Mouse (Mus musculus): ENCODE measurements at regions not wholly inside any gene's neighbourhood (a gene's known extent, or its start where the extent isn't known, plus 50 kb on each side); places are given as distances from the start of the nearest gene placed in this dataset.

- no peaks in the 10 kb centered on the region for H3K27me3 ChIP-seq (ENCODE audit: control insufficient read depth, insufficient read depth, low read length, poor library complexity, severe bottlenecking)
- no peak for DNase-seq (ENCODE audit: low read depth, low spot score)
- no peaks in the 10 kb centered on the region for H3K36me3 ChIP-seq (ENCODE audit: control insufficient read depth, insufficient read depth, low read length, poor library complexity, severe bottlenecking)
These were observed 205.8 kb upstream of the Cd180 start for GRCm38 (mm10) chr13:102487416-102488097.

- DNase-seq (ENCODE audit: low read depth, low spot score): no peak
- no peaks in the 10 kb centered on the region for H3K27me3 ChIP-seq (ENCODE audit: control insufficient read depth, insufficient read depth, low read length, poor library complexity, severe bottlenecking)
- no peaks in the 10 kb centered on the region for H3K36me3 ChIP-seq (ENCODE audit: control insufficient read depth, insufficient read depth, low read length, poor library complexity, severe bottlenecking)
These were observed 202.0 kb upstream of the Cd180 start for GRCm38 (mm10) chr13:102491370-102491769.

GRCm38 (mm10) chr13:102504157-102504947 is 189.0 kb upstream of the Cd180 start:
- H3K36me3 ChIP-seq (ENCODE audit: control insufficient read depth, insufficient read depth, low read length, poor library complexity, severe bottlenecking): no peaks in the 10 kb centered on the region
- H3K27me3 ChIP-seq (ENCODE audit: control insufficient read depth, insufficient read depth, low read length, poor library complexity, severe bottlenecking): no peaks in the 10 kb centered on the region
- DNase-seq (ENCODE audit: low read depth, low spot score): no peak

- no peaks in the 10 kb centered on the region for H3K36me3 ChIP-seq (ENCODE audit: control insufficient read depth, insufficient read depth, low read length, poor library complexity, severe bottlenecking)
- no peaks in the 10 kb centered on the region for H3K27me3 ChIP-seq (ENCODE audit: control insufficient read depth, insufficient read depth, low read length, poor library complexity, severe bottlenecking)
- DNase-seq (ENCODE audit: low read depth, low spot score): no peak
These were observed 186.1 kb upstream of the Cd180 start for GRCm38 (mm10) chr13:102507226-102507625.

GRCm38 (mm10) chr13:102507916-102508315 is 185.4 kb upstream of the Cd180 start:
- DNase-seq (ENCODE audit: low read depth, low spot score): no peak
- H3K36me3 ChIP-seq (ENCODE audit: control insufficient read depth, insufficient read depth, low read length, poor library complexity, severe bottlenecking): no peaks in the 10 kb centered on the region
- H3K27me3 ChIP-seq (ENCODE audit: control insufficient read depth, insufficient read depth, low read length, poor library complexity, severe bottlenecking): no peaks in the 10 kb centered on the region

GRCm38 (mm10) chr13:102510733-102511279 is 182.6 kb upstream of the Cd180 start:
- no peak for DNase-seq (ENCODE audit: low read depth, low spot score)
- H3K27me3 ChIP-seq (ENCODE audit: control insufficient read depth, insufficient read depth, low read length, poor library complexity, severe bottlenecking): no peaks in the 10 kb centered on the region

GRCm38 (mm10) chr13:102518169-102518882 is 175.0 kb upstream of the Cd180 start:
- H3K36me3 ChIP-seq (ENCODE audit: control insufficient read depth, insufficient read depth, low read length, poor library complexity, severe bottlenecking): no peaks in the 10 kb centered on the region
- no peak for DNase-seq (ENCODE audit: low read depth, low spot score)
- no peaks in the 10 kb centered on the region for H3K27me3 ChIP-seq (ENCODE audit: control insufficient read depth, insufficient read depth, low read length, poor library complexity, severe bottlenecking)

More at GRCm38 (mm10) chr13:102510733-102511279, 182.6 kb upstream of the Cd180 start:
- H3K36me3 ChIP-seq (ENCODE audit: control insufficient read depth, insufficient read depth, low read length, poor library complexity, severe bottlenecking): no peaks in the 10 kb centered on the region

GRCm38 (mm10) chr13:102521427-102521826 is 171.9 kb upstream of the Cd180 start:
- H3K36me3 ChIP-seq (ENCODE audit: control insufficient read depth, insufficient read depth, low read length, poor library complexity, severe bottlenecking): no peaks in the 10 kb centered on the region
- DNase-seq (ENCODE audit: low read depth, low spot score): no peak
- H3K27me3 ChIP-seq (ENCODE audit: control insufficient read depth, insufficient read depth, low read length, poor library complexity, severe bottlenecking): no peaks in the 10 kb centered on the region

GRCm38 (mm10) chr13:102522080-102522479 is 171.3 kb upstream of the Cd180 start:
- no peak for DNase-seq (ENCODE audit: low read depth, low spot score)
- no peaks in the 10 kb centered on the region for H3K27me3 ChIP-seq (ENCODE audit: control insufficient read depth, insufficient read depth, low read length, poor library complexity, severe bottlenecking)
- H3K36me3 ChIP-seq (ENCODE audit: control insufficient read depth, insufficient read depth, low read length, poor library complexity, severe bottlenecking): no peaks in the 10 kb centered on the region

GRCm38 (mm10) chr13:102526621-102527140 is 166.7 kb upstream of the Cd180 start:
- H3K27me3 ChIP-seq (ENCODE audit: control insufficient read depth, insufficient read depth, low read length, poor library complexity, severe bottlenecking): no peaks in the 10 kb centered on the region
- no peaks in the 10 kb centered on the region for H3K36me3 ChIP-seq (ENCODE audit: control insufficient read depth, insufficient read depth, low read length, poor library complexity, severe bottlenecking)
- DNase-seq (ENCODE audit: low read depth, low spot score): no peak

- H3K36me3 ChIP-seq (ENCODE audit: control insufficient read depth, insufficient read depth, low read length, poor library complexity, severe bottlenecking): no peaks in the 10 kb centered on the region
- no peaks in the 10 kb centered on the region for H3K27me3 ChIP-seq (ENCODE audit: control insufficient read depth, insufficient read depth, low read length, poor library complexity, severe bottlenecking)
- DNase-seq (ENCODE audit: low read depth, low spot score): no peak
These were observed 159.6 kb upstream of the Cd180 start for GRCm38 (mm10) chr13:102533784-102534183.

- peak; percentile 60 for DNase-seq (ENCODE audit: low read depth, low spot score)
- H3K27me3 ChIP-seq (ENCODE audit: control insufficient read depth, insufficient read depth, low read length, poor library complexity, severe bottlenecking): no peaks in the 10 kb centered on the region
These were observed 155.7 kb upstream of the Cd180 start for GRCm38 (mm10) chr13:102537424-102538242.

GRCm38 (mm10) chr13:102540436-102540835 is 152.9 kb upstream of the Cd180 start:
- Histone ChIP-seq H3K27me3 (ENCODE audit: control insufficient read depth, insufficient read depth, low read length, poor library complexity, severe bottlenecking) (no peaks in the 10 kb centered on the region), H3K36me3 (ENCODE audit: control insufficient read depth, insufficient read depth, low read length, poor library complexity, severe bottlenecking) (no peaks in the 10 kb centered on the region)
- no peak for DNase-seq (ENCODE audit: low read depth, low spot score)

More at GRCm38 (mm10) chr13:102537424-102538242, 155.7 kb upstream of the Cd180 start:
- no peaks in the 10 kb centered on the region for H3K36me3 ChIP-seq (ENCODE audit: control insufficient read depth, insufficient read depth, low read length, poor library complexity, severe bottlenecking)
